Mouse (Mus musculus): ENCODE measurements around the gene Suv39h1.

DNA sequence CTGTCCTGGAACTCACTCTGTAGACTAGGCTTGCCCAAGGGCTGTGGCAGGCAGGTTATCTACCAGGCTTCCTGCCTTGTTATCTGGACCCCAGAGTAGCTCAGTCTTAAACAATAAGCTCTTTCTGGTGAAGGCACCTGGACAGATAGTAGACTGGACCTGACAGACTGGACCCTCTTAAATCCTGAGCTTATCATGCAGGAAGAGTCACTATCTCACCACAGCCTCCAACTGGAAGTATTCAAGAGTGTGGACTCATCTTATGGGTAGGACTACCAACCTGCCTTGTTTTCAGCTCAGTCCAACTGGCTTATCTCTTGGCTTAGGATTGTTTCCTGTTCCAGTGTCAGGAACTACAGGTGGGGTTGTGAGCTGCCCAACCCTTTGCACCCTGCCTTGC lies 42.7 kb upstream of the Suv39h1 start:
- TF ChIP-seq CTCF (IDR thresholded peaks at IDR 0.05; ENCODE audit: insufficient read depth, low read depth, low read length) (no peak), POLR2A (IDR thresholded peaks at IDR 0.05; ENCODE audit: insufficient read depth, low read depth, low read length) (no peak)

Measured in olfactory bulb, adult 2 months (tissue).